Mouse (Mus musculus) stomach, embryonic 15.5 days (tissue): Measurements from ENCODE around the gene Gpr135. TPM values are rescaled to one million over a fixed set of nuclear protein-coding genes. Genes with fewer than 3 reads are reported as not detected.

Experiments
- ATAC-seq: fragments of 200-750 bp; cut with Nextera tagmentation; 2 replicates; pipeline ENCODE4 v1.8.0; 2017; ENCODE audit warnings: low read depth, moderate number of reproducible peaks, moderate TSS enrichment; ENCODE audit not compliant: insufficient read depth, low FRiP score
- H3K27ac ChIP-seq: fragments of 300-500 bp; sonication (generic); 2 replicates; pipeline ENCODE4 v1.5.1; 2015; ENCODE audit warnings: mild to moderate bottlenecking, inconsistent platforms
- H3K27me3 ChIP-seq: fragments of 300-500 bp; sonication (generic); replicated peaks from 2 replicates; pipeline ENCODE4 v1.6.1; 2015; ENCODE audit warnings: inconsistent platforms
- H3K36me3 ChIP-seq: fragments of 300-500 bp; sonication (generic); 2 replicates; pipeline ENCODE4 v1.6.1; 2015; ENCODE audit warnings: inconsistent platforms
- H3K4me1 ChIP-seq: fragments of 300-500 bp; sonication (generic); 2 replicates; pipeline ENCODE4 v1.6.1; 2015; ENCODE audit warnings: inconsistent platforms
- H3K4me2 ChIP-seq: fragments of 300-500 bp; sonication (generic); 2 replicates; pipeline ENCODE4 v1.6.1; 2015; ENCODE audit warnings: mild to moderate bottlenecking, inconsistent platforms
- H3K4me3 ChIP-seq: fragments of 300-500 bp; sonication (generic); replicated peaks from 2 replicates; pipeline ENCODE4 v1.5.1; 2015; ENCODE audit warnings: inconsistent platforms
- H3K9ac ChIP-seq: fragments of 300-500 bp; sonication (generic); 2 replicates; pipeline ENCODE4 v1.6.1; 2015; ENCODE audit warnings: inconsistent platforms
- H3K9me3 ChIP-seq: fragments of 300-500 bp; sonication (generic); 2 replicates; pipeline ENCODE4 v1.6.1; 2016; ENCODE audit warnings: inconsistent platforms
- WGBS: fragments of 180-500 bp; shearing (Covaris S2); methylation state at CpG from one replicate; pipeline ENCODE4 v1.1.7; 2015; 5-methylcytosine and 5-hydroxymethylcytosine counted together
- polyA plus RNA-seq: library from polyadenylated mRNA; unstranded; fragments of >200 nt; fragmentation: Nextera tagmentation; extraction: Ambion mirVana; gene quantifications from 2 replicates; pipeline ENCODE4 v1.2.1, GENCODE M21; 2015

Gene Gpr135
- polyA plus RNA-seq, 1 experiment from 2014 or later = 0.54 TPM

- no peak overlapping the region for H3K4me3 ChIP-seq
- H3K9ac ChIP-seq = no peak overlapping the region
- ATAC-seq = no peak
- no peaks in the 10 kb centered on the region for H3K9me3 ChIP-seq
- no peaks in the 10 kb centered on the region for H3K36me3 ChIP-seq
- H3K27ac ChIP-seq = no peak overlapping the region
- no peaks in the 10 kb centered on the region for H3K4me1 ChIP-seq
- no peaks in the 10 kb centered on the region for H3K27me3 ChIP-seq
- WGBS = 85% methylated on average over 4 of the region's 4 CpGs
- no peak overlapping the region for H3K4me2 ChIP-seq
These were observed 50.6 kb downstream of the Gpr135 start for GRCm38 (mm10) chr12:72020285-72020684.

Other genes with a start within 250 kb of the Gpr135 start
- 9.8 and 10.0 TPM in 2 replicates for gene Daam1, start 240.0 kb downstream of the Gpr135 start, polyA plus RNA-seq
- gene L3hypdh, start 14.3 kb upstream of the Gpr135 start, polyA plus RNA-seq = 15.8 and 16.4 TPM in 2 replicates
- gene Jkamp, start 14.5 kb upstream of the Gpr135 start, polyA plus RNA-seq = 61.9 and 71.8 TPM in 2 replicates
- gene Ccdc175, start 113.9 kb upstream of the Gpr135 start, polyA plus RNA-seq = not detected in 2 replicates